Mouse (Mus musculus): ENCODE measurements around the gene Prep. TPM values are rescaled to one million over a fixed set of nuclear protein-coding genes. Genes with fewer than 3 reads are reported as not detected.

Prep gene
- polyA plus RNA-seq, 1 experiment from 2014 or later: 28.1 TPM

DNA sequence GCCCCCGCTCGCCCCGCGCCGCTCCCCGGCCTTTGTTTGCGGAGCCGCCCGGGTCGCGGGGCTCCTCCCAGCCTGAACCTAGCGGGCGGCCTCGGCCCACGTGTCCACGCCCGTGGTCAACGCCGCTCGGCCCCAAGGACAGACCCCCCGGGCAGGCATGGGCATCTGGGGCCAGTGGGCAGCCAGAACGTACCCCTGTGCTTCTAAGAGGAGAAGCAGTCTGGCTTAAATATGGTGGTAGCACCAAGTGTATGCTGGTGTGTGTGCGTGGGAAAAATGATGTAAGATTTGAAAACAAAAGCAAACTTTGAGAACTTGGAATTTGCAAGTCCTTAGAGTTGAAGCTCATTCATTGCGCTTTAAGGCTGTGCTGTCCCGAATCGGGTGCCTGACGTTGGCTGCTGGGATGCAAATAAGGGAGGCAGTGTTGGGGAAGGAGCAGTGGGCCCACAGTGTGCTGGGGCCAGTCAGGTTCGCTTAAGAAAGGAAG is 478 bp downstream of the Prep start:
- H3K27me3 ChIP-seq (ENCODE audit: control insufficient read depth, insufficient read depth, low read length): no peaks in the 10 kb centered on the region
- WGBS: under 1% methylated on average over 28 of the region's 28 CpGs
- no peaks in the 10 kb centered on the region for H3K9me3 ChIP-seq (replicated peaks; ENCODE audit: control insufficient read depth, low read length)
- H3K4me3 ChIP-seq (ENCODE audit: low read depth, low read length): peak overlapping the region; percentile 88
- DNase-seq (ENCODE audit: low spot score): peak; percentile 44
- peak; percentile 39 for ATAC-seq (replicated peaks; ENCODE audit: insufficient number of reproducible peaks, low FRiP score, low TSS enrichment, low read depth)
- H3K4me2 ChIP-seq (ENCODE audit: low read depth, low read length): peak overlapping the region; percentile 64
- no peaks in the 10 kb centered on the region for H3K36me3 ChIP-seq (replicated peaks; ENCODE audit: control insufficient read depth, insufficient read depth, low read depth, low read length)
- H3K27ac ChIP-seq (replicated peaks; ENCODE audit: low read depth, low read length): peak overlapping the region; percentile 17; the same call in 1 of the 2 replicates
- H3K9ac ChIP-seq (replicated peaks; ENCODE audit: low read length): peak overlapping the region; percentile 93
- H3K4me1 ChIP-seq (ENCODE audit: control insufficient read depth, insufficient read depth, low read length): no peaks in the 10 kb centered on the region

DNA sequence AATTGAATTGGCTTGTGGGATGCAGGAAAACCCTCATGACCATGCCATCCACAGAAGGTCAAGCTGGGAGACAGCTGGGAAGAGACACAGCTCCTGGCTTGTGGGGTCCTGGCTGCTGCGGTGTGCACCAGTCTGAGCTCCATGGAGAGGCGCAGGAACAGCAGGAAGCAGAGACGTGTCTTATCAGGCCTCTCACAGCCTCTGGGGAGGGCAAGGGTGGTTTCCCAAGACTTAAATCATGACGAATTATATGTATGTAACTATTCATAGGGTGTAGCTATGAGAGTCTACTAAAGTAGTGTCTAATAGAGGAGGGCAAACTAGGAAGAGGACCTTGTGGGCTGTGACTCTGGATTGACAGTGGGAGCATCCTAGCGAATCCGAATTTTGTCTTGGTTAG is 2.6 kb downstream of the Prep start:
- 82% methylated on average over 6 of the region's 6 CpGs for WGBS
- Histone ChIP-seq H3K9me3 (replicated peaks; ENCODE audit: control insufficient read depth, low read length) (no peaks in the 10 kb centered on the region), H3K4me1 (ENCODE audit: control insufficient read depth, insufficient read depth, low read length) (no peaks in the 10 kb centered on the region), H3K27ac (replicated peaks; ENCODE audit: low read depth, low read length) (no peak overlapping the region), H3K4me3 (ENCODE audit: low read depth, low read length) (no peak overlapping the region), H3K9ac (replicated peaks; ENCODE audit: low read length) (no peak overlapping the region; the same call in 1 of the 2 replicates), H3K27me3 (ENCODE audit: control insufficient read depth, insufficient read depth, low read length) (no peaks in the 10 kb centered on the region), H3K36me3 (replicated peaks; ENCODE audit: control insufficient read depth, insufficient read depth, low read depth, low read length) (no peaks in the 10 kb centered on the region; the same call in 1 of the 2 replicates), H3K4me2 (ENCODE audit: low read depth, low read length) (no peak overlapping the region)
- DNase-seq (ENCODE audit: low spot score) (no peak), ATAC-seq (replicated peaks; ENCODE audit: insufficient number of reproducible peaks, low FRiP score, low TSS enrichment, low read depth) (no peak)

DNA sequence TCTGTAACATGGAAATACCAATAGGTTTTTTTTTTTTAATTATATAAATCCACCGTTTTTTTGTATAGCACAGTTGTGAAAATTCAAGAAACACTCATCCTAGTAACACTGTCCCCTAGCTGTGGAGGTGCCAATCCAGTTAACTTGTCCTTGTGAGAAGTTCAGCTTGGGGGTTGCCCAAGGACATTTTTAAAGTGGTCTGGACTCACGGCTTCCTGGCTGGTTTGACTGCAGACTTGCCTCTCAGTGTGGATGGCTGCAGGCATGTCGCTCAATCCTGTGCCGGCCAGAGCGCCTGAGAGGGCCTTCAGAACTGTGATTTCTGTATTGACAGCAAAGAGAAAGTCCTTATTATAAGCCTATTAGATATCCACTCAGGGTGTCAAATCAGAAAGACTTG is 3.4 kb downstream of the Prep start:
- ATAC-seq (replicated peaks; ENCODE audit: insufficient number of reproducible peaks, low FRiP score, low TSS enrichment, low read depth) (no peak), DNase-seq (ENCODE audit: low spot score) (no peak)
- H3K27ac ChIP-seq (replicated peaks; ENCODE audit: low read depth, low read length): no peak overlapping the region
- no peaks in the 10 kb centered on the region for H3K27me3 ChIP-seq (ENCODE audit: control insufficient read depth, insufficient read depth, low read length)
- no peaks in the 10 kb centered on the region; the same call in 1 of the 2 replicates for H3K36me3 ChIP-seq (replicated peaks; ENCODE audit: control insufficient read depth, insufficient read depth, low read depth, low read length)
- no peaks in the 10 kb centered on the region for H3K4me1 ChIP-seq (ENCODE audit: control insufficient read depth, insufficient read depth, low read length)
- H3K9ac ChIP-seq (replicated peaks; ENCODE audit: low read length): no peak overlapping the region
- H3K4me2 ChIP-seq (ENCODE audit: low read depth, low read length): no peak overlapping the region
- no peak overlapping the region for H3K4me3 ChIP-seq (ENCODE audit: low read depth, low read length)
- H3K9me3 ChIP-seq (replicated peaks; ENCODE audit: control insufficient read depth, low read length): no peaks in the 10 kb centered on the region
- 86% methylated on average over 5 of the region's 5 CpGs for WGBS

DNA sequence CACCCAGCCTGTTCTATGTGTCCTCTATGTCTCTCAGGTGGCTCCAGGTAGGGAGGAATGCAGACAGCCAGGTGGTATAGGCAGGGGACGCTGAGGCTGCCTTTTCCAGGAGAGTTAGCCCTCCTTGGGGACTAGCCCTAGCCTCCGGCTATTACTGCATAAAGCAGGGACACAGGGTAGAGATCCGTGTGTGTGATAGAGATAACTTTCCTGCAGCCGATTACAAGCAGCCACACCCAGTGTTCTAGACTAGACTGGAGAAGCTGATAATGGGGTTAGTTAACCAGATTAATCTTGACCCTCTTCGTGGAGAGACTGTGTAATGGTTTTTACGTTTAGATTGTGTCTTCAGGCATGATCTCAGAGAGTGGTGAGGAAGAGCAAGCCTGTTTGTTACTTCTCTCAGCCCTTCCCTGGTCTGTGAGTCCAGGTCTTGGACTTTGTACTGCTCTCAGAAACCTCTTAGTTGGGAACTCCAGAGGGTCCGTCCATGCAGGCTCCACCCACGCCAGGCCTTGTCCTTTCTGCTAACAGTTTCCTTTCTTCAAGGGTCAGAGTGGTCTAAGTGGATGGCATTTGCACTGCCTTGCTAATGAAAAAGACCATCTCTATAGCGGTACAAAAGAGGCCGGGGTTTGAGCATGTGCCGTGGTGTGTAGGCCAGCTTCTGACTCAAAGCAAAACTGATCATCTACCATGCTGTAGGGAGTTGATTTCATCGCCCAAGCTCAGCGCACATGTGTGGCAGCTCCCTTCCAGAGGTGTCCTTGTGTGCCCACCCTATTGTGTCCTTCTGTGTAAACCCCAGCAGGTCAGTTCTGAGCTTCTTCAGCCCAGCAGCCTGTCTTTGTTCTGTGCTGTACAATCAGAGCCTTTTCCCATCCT is 4.2 kb downstream of the Prep start:
- H3K9me3 ChIP-seq (replicated peaks; ENCODE audit: control insufficient read depth, low read length): no peaks in the 10 kb centered on the region
- H3K4me3 ChIP-seq (ENCODE audit: low read depth, low read length): no peak overlapping the region
- no peak overlapping the region for H3K9ac ChIP-seq (replicated peaks; ENCODE audit: low read length)
- DNase-seq (ENCODE audit: low spot score) (no peak), ATAC-seq (replicated peaks; ENCODE audit: insufficient number of reproducible peaks, low FRiP score, low TSS enrichment, low read depth) (no peak)
- H3K36me3 ChIP-seq (replicated peaks; ENCODE audit: control insufficient read depth, insufficient read depth, low read depth, low read length): no peaks in the 10 kb centered on the region; the same call in 1 of the 2 replicates
- H3K27ac ChIP-seq (replicated peaks; ENCODE audit: low read depth, low read length): no peak overlapping the region
- H3K4me2 ChIP-seq (ENCODE audit: low read depth, low read length): no peak overlapping the region
- H3K27me3 ChIP-seq (ENCODE audit: control insufficient read depth, insufficient read depth, low read length): no peaks in the 10 kb centered on the region
- WGBS: 84% methylated on average over 13 of the region's 13 CpGs
- H3K4me1 ChIP-seq (ENCODE audit: control insufficient read depth, insufficient read depth, low read length): no peaks in the 10 kb centered on the region

DNA sequence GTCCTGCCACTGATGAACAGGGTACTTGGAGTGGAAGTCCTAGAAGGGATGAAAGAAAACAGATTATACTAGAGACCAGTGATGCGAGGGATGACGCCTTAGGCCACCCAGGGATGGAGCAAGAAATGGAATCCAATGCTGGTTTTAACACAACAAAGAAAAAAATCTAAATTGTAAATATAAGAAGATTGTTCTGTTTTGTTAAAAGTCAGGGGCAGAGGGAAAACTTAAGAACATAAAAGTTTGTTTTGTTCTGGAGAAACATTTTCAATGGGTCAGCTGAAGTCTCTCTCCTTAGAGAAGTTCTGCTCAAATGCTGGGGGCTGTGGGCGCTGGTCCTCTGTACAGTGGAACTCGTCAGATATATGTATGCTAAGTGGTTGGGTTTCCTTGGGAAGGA is 5.3 kb downstream of the Prep start:
- Histone ChIP-seq H3K9ac (replicated peaks; ENCODE audit: low read length) (no peak overlapping the region), H3K4me3 (ENCODE audit: low read depth, low read length) (no peak overlapping the region), H3K4me2 (ENCODE audit: low read depth, low read length) (no peak overlapping the region), H3K9me3 (replicated peaks; ENCODE audit: control insufficient read depth, low read length) (no peaks in the 10 kb centered on the region), H3K4me1 (ENCODE audit: control insufficient read depth, insufficient read depth, low read length) (no peaks in the 10 kb centered on the region), H3K27me3 (ENCODE audit: control insufficient read depth, insufficient read depth, low read length) (no peaks in the 10 kb centered on the region), H3K36me3 (replicated peaks; ENCODE audit: control insufficient read depth, insufficient read depth, low read depth, low read length) (no peaks in the 10 kb centered on the region; the same call in 1 of the 2 replicates), H3K27ac (replicated peaks; ENCODE audit: low read depth, low read length) (no peak overlapping the region)
- WGBS: 91% methylated on average over 4 of the region's 4 CpGs
- DNase-seq (ENCODE audit: low spot score): no peak
- ATAC-seq (replicated peaks; ENCODE audit: insufficient number of reproducible peaks, low FRiP score, low TSS enrichment, low read depth): no peak

DNA sequence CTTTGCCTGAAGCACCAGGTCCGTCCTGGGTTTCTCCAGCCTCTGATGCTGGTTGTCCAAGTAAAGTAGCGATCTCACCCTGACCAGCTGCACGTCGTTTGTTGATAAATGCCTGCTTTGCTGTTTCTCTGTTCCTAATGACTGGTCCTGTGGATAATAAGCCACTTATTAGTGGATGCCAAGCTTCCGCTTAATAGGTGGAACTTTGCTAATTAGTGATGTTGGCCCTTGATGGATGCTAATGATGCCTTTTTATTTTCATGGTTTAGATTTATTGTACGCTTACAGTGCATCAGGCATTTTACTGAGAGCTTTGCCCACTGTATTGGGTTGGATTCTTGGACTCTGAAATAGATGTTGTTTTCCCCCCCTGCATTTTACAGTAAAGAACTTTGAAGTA is 7.5 kb downstream of the Prep start:
- DNase-seq (ENCODE audit: low spot score) (no peak), ATAC-seq (replicated peaks; ENCODE audit: insufficient number of reproducible peaks, low FRiP score, low TSS enrichment, low read depth) (no peak)
- H3K27ac ChIP-seq (replicated peaks; ENCODE audit: low read depth, low read length): no peak overlapping the region
- no peaks in the 10 kb centered on the region for H3K27me3 ChIP-seq (ENCODE audit: control insufficient read depth, insufficient read depth, low read length)
- H3K9ac ChIP-seq (replicated peaks; ENCODE audit: low read length): no peak overlapping the region
- H3K36me3 ChIP-seq (replicated peaks; ENCODE audit: control insufficient read depth, insufficient read depth, low read depth, low read length): no peaks in the 10 kb centered on the region; the same call in 1 of the 2 replicates
- H3K4me3 ChIP-seq (ENCODE audit: low read depth, low read length): no peak overlapping the region
- 83% methylated on average over 6 of the region's 6 CpGs for WGBS
- no peaks in the 10 kb centered on the region for H3K4me1 ChIP-seq (ENCODE audit: control insufficient read depth, insufficient read depth, low read length)
- no peaks in the 10 kb centered on the region for H3K9me3 ChIP-seq (replicated peaks; ENCODE audit: control insufficient read depth, low read length)
- no peak overlapping the region for H3K4me2 ChIP-seq (ENCODE audit: low read depth, low read length)

DNA sequence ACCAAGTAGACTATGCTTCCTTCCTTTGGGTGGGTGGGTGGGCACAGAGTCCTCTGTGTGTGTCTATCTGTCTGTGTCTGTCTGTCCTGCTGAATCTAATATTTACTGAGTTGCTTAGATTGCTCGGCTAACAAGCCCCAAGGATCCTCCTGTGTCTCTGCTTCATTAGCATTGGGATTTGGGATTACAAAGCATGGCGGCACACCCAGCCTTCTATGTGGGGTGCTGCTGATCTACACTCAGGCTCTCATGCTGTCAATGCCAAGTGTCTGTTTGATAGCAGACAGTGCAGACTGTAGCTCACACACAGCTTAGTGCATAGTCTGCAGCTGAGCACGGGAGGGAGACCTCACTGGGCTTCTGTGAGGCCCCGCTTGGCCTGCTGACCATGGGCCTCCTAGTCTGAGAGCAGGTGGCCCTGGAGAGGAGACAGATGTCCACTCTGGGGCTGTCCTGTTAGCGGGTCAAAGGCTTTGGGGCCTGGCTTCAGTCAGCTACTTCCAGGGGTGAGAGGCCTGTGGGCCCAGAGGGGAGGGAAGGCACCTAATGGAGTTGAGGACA is 8.6 kb downstream of the Prep start:
- Histone ChIP-seq H3K9me3 (replicated peaks; ENCODE audit: control insufficient read depth, low read length) (no peaks in the 10 kb centered on the region), H3K4me3 (ENCODE audit: low read depth, low read length) (no peak overlapping the region), H3K36me3 (replicated peaks; ENCODE audit: control insufficient read depth, insufficient read depth, low read depth, low read length) (no peaks in the 10 kb centered on the region; the same call in 1 of the 2 replicates), H3K9ac (replicated peaks; ENCODE audit: low read length) (no peak overlapping the region), H3K27ac (replicated peaks; ENCODE audit: low read depth, low read length) (no peak overlapping the region), H3K4me2 (ENCODE audit: low read depth, low read length) (no peak overlapping the region), H3K27me3 (ENCODE audit: control insufficient read depth, insufficient read depth, low read length) (no peaks in the 10 kb centered on the region), H3K4me1 (ENCODE audit: control insufficient read depth, insufficient read depth, low read length) (no peaks in the 10 kb centered on the region)
- DNase-seq (ENCODE audit: low spot score) (no peak), ATAC-seq (replicated peaks; ENCODE audit: insufficient number of reproducible peaks, low FRiP score, low TSS enrichment, low read depth) (no peak)
- WGBS: 68% methylated on average over 5 of the region's 5 CpGs

DNA sequence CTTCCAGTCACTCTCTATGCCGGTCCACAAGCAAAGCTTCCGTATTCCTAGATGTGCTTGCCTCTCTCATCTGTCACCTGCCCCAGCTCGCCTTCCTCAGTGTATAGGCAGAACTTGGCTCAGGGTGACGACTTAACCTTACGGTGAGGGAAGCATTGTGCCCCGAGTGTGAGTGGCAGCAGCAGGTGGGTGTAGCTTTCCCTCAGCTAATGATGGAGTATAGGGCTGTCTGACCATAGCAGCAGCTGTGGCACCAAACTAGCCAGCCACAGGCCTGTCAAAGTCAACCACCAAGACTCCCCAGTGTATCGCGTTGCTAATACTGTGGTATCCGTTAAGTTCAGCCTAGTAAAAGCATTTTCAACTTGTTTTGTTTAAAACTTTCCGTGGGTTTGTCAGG is 9.6 kb downstream of the Prep start:
- Histone ChIP-seq H3K4me1 (ENCODE audit: control insufficient read depth, insufficient read depth, low read length) (no peaks in the 10 kb centered on the region), H3K4me3 (ENCODE audit: low read depth, low read length) (no peak overlapping the region), H3K36me3 (replicated peaks; ENCODE audit: control insufficient read depth, insufficient read depth, low read depth, low read length) (no peaks in the 10 kb centered on the region; the same call in 1 of the 2 replicates), H3K27ac (replicated peaks; ENCODE audit: low read depth, low read length) (no peak overlapping the region), H3K4me2 (ENCODE audit: low read depth, low read length) (no peak overlapping the region), H3K9ac (replicated peaks; ENCODE audit: low read length) (no peak overlapping the region), H3K9me3 (replicated peaks; ENCODE audit: control insufficient read depth, low read length) (no peaks in the 10 kb centered on the region), H3K27me3 (ENCODE audit: control insufficient read depth, insufficient read depth, low read length) (no peaks in the 10 kb centered on the region)
- no peak for ATAC-seq (replicated peaks; ENCODE audit: insufficient number of reproducible peaks, low FRiP score, low TSS enrichment, low read depth)
- no peak for DNase-seq (ENCODE audit: low spot score)
- WGBS: 80% methylated on average over 10 of the region's 10 CpGs

Measured in embryonic facial prominence, embryonic 11.5 days (tissue).